Mouse (Mus musculus): ENCODE measurements at regions not wholly inside any gene's neighbourhood (a gene's known extent, or its start where the extent isn't known, plus 50 kb on each side); places are given as distances from the start of the nearest gene placed in this dataset.

- ATAC-seq (no peak), DNase-seq (ENCODE audit: low spot score) (no peak)
- H3K36me3 ChIP-seq (ENCODE audit: control insufficient read depth, insufficient read depth, low read length) = no peaks in the 10 kb centered on the region
- H3K4me2 ChIP-seq (ENCODE audit: low read length) = no peak overlapping the region
- WGBS = 52% methylated on average over 3 of the region's 3 CpGs
- no peak overlapping the region for H3K4me3 ChIP-seq (ENCODE audit: low read depth, low read length)
- peaks cover 15% of the 10 kb centered on the region for H3K4me1 ChIP-seq (ENCODE audit: control insufficient read depth, insufficient read depth, low read length)
- H3K27ac ChIP-seq (ENCODE audit: low read depth, low read length) = peak overlapping the region; percentile 41; the same call in 1 of the 2 replicates
- no peaks in the 10 kb centered on the region for H3K9me3 ChIP-seq (replicated peaks; ENCODE audit: control insufficient read depth, low read length)
- no peaks in the 10 kb centered on the region for H3K27me3 ChIP-seq (replicated peaks; ENCODE audit: control insufficient read depth, insufficient read depth, low read length)
- H3K9ac ChIP-seq (ENCODE audit: low read length) = no peak overlapping the region
Observed at GRCm38 (mm10) chr12:97398582-97398945, 860.7 kb downstream of the Galc start.

- Histone ChIP-seq H3K9ac (ENCODE audit: low read length) (no peak overlapping the region), H3K4me1 (ENCODE audit: control insufficient read depth, insufficient read depth, low read length) (peaks cover 10% of the 10 kb centered on the region), H3K27ac (ENCODE audit: low read depth, low read length) (0 out of 2 replicates have a peak overlapping the region, but pooled peaks have one; percentile 44), H3K4me2 (ENCODE audit: low read length) (no peak overlapping the region), H3K27me3 (replicated peaks; ENCODE audit: control insufficient read depth, insufficient read depth, low read length) (no peaks in the 10 kb centered on the region), H3K36me3 (ENCODE audit: control insufficient read depth, insufficient read depth, low read length) (no peaks in the 10 kb centered on the region), H3K9me3 (replicated peaks; ENCODE audit: control insufficient read depth, low read length) (no peaks in the 10 kb centered on the region), H3K4me3 (ENCODE audit: low read depth, low read length) (no peak overlapping the region)
- ATAC-seq (peak; percentile 85), DNase-seq (ENCODE audit: low spot score) (peak; percentile 83)
- 60% methylated on average over 5 of the region's 7 CpGs for WGBS
Observed at GRCm38 (mm10) chr12:97397850-97398581, 861.2 kb downstream of the Galc start.

GRCm38 (mm10) chr12:97361804-97362203, 897.5 kb downstream of the Galc start:
- no peak overlapping the region for H3K27ac ChIP-seq (ENCODE audit: low read depth, low read length)
- no peaks in the 10 kb centered on the region for H3K4me1 ChIP-seq (ENCODE audit: control insufficient read depth, insufficient read depth, low read length)
- H3K9me3 ChIP-seq (replicated peaks; ENCODE audit: control insufficient read depth, low read length) = no peaks in the 10 kb centered on the region
- WGBS = 38% methylated on average over 3 of the region's 3 CpGs
- no peak overlapping the region for H3K4me2 ChIP-seq (ENCODE audit: low read length)
- no peak overlapping the region for H3K4me3 ChIP-seq (ENCODE audit: low read depth, low read length)
- ATAC-seq (peak; percentile 68), DNase-seq (ENCODE audit: low spot score) (peak; percentile 51)
- H3K9ac ChIP-seq (ENCODE audit: low read length) = no peak overlapping the region
- no peaks in the 10 kb centered on the region for H3K27me3 ChIP-seq (replicated peaks; ENCODE audit: control insufficient read depth, insufficient read depth, low read length)
- H3K36me3 ChIP-seq (ENCODE audit: control insufficient read depth, insufficient read depth, low read length) = no peaks in the 10 kb centered on the region

- peak; percentile 90 for DNase-seq (ENCODE audit: low spot score)
- ATAC-seq = peak; percentile 93
Observed at GRCm38 (mm10) chr12:97360656-97361055, 898.6 kb downstream of the Galc start.

GRCm38 (mm10) chr12:97326582-97326981, 932.7 kb downstream of the Galc start:
- WGBS = 30% methylated on average over 3 of the region's 3 CpGs

More at GRCm38 (mm10) chr12:97360656-97361055, 898.6 kb downstream of the Galc start:
- Histone ChIP-seq H3K27me3 (replicated peaks; ENCODE audit: control insufficient read depth, insufficient read depth, low read length) (no peaks in the 10 kb centered on the region), H3K36me3 (ENCODE audit: control insufficient read depth, insufficient read depth, low read length) (no peaks in the 10 kb centered on the region), H3K4me1 (ENCODE audit: control insufficient read depth, insufficient read depth, low read length) (no peaks in the 10 kb centered on the region), H3K9me3 (replicated peaks; ENCODE audit: control insufficient read depth, low read length) (no peaks in the 10 kb centered on the region), H3K4me3 (ENCODE audit: low read depth, low read length) (no peak overlapping the region), H3K4me2 (ENCODE audit: low read length) (no peak overlapping the region), H3K9ac (ENCODE audit: low read length) (no peak overlapping the region), H3K27ac (ENCODE audit: low read depth, low read length) (no peak overlapping the region)
- 21% methylated on average over 2 of the region's 2 CpGs for WGBS

GRCm38 (mm10) chr12:97312282-97313040, 946.8 kb downstream of the Galc start:
- no peak overlapping the region for H3K9ac ChIP-seq (ENCODE audit: low read length)
- no peak overlapping the region for H3K4me3 ChIP-seq (ENCODE audit: low read depth, low read length)
- H3K9me3 ChIP-seq (replicated peaks; ENCODE audit: control insufficient read depth, low read length) = no peaks in the 10 kb centered on the region
- H3K4me2 ChIP-seq (ENCODE audit: low read length) = no peak overlapping the region
- H3K27ac ChIP-seq (ENCODE audit: low read depth, low read length) = no peak overlapping the region
- no peaks in the 10 kb centered on the region for H3K4me1 ChIP-seq (ENCODE audit: control insufficient read depth, insufficient read depth, low read length)
- H3K36me3 ChIP-seq (ENCODE audit: control insufficient read depth, insufficient read depth, low read length) = no peaks in the 10 kb centered on the region
- no peak for DNase-seq (ENCODE audit: low spot score)
- 60% methylated on average over 5 of the region's 5 CpGs for WGBS
- no peak for ATAC-seq
- H3K27me3 ChIP-seq (replicated peaks; ENCODE audit: control insufficient read depth, insufficient read depth, low read length) = no peaks in the 10 kb centered on the region

More at GRCm38 (mm10) chr12:97326582-97326981, 932.7 kb downstream of the Galc start:
- Histone ChIP-seq H3K36me3 (ENCODE audit: control insufficient read depth, insufficient read depth, low read length) (no peaks in the 10 kb centered on the region), H3K9ac (ENCODE audit: low read length) (no peak overlapping the region), H3K4me1 (ENCODE audit: control insufficient read depth, insufficient read depth, low read length) (no peaks in the 10 kb centered on the region), H3K4me3 (ENCODE audit: low read depth, low read length) (no peak overlapping the region), H3K9me3 (replicated peaks; ENCODE audit: control insufficient read depth, low read length) (no peaks in the 10 kb centered on the region), H3K27me3 (replicated peaks; ENCODE audit: control insufficient read depth, insufficient read depth, low read length) (no peaks in the 10 kb centered on the region), H3K4me2 (ENCODE audit: low read length) (no peak overlapping the region), H3K27ac (ENCODE audit: low read depth, low read length) (peak overlapping the region; percentile 48; the same call in 1 of the 2 replicates)
- ATAC-seq (peak; percentile 85), DNase-seq (ENCODE audit: low spot score) (peak; percentile 80)

- Histone ChIP-seq H3K9me3 (replicated peaks; ENCODE audit: control insufficient read depth, low read length) (no peaks in the 10 kb centered on the region), H3K27ac (ENCODE audit: low read depth, low read length) (no peak overlapping the region), H3K9ac (ENCODE audit: low read length) (no peak overlapping the region), H3K36me3 (ENCODE audit: control insufficient read depth, insufficient read depth, low read length) (no peaks in the 10 kb centered on the region), H3K4me1 (ENCODE audit: control insufficient read depth, insufficient read depth, low read length) (no peaks in the 10 kb centered on the region), H3K27me3 (replicated peaks; ENCODE audit: control insufficient read depth, insufficient read depth, low read length) (no peaks in the 10 kb centered on the region), H3K4me3 (ENCODE audit: low read depth, low read length) (no peak overlapping the region), H3K4me2 (ENCODE audit: low read length) (no peak overlapping the region)
- 80% methylated on average over 2 of the region's 2 CpGs for WGBS
- DNase-seq (ENCODE audit: low spot score) (no peak), ATAC-seq (no peak)
Observed at GRCm38 (mm10) chr12:97278792-97279191, 980.5 kb downstream of the Galc start.

- Histone ChIP-seq H3K36me3 (ENCODE audit: control insufficient read depth, insufficient read depth, low read length) (no peaks in the 10 kb centered on the region), H3K27ac (ENCODE audit: low read depth, low read length) (no peak overlapping the region), H3K4me1 (ENCODE audit: control insufficient read depth, insufficient read depth, low read length) (no peaks in the 10 kb centered on the region), H3K9me3 (replicated peaks; ENCODE audit: control insufficient read depth, low read length) (no peaks in the 10 kb centered on the region), H3K27me3 (replicated peaks; ENCODE audit: control insufficient read depth, insufficient read depth, low read length) (no peaks in the 10 kb centered on the region), H3K9ac (ENCODE audit: low read length) (no peak overlapping the region), H3K4me3 (ENCODE audit: low read depth, low read length) (no peak overlapping the region), H3K4me2 (ENCODE audit: low read length) (no peak overlapping the region)
- no peak for ATAC-seq
- peak; percentile 35 for DNase-seq (ENCODE audit: low spot score)
- 97% methylated on average over 1 of the region's 1 CpGs for WGBS
Observed at GRCm38 (mm10) chr12:97278331-97278730, 980.9 kb downstream of the Galc start.

All from forebrain, embryonic 14.5 days (tissue).